Mouse (Mus musculus): ENCODE measurements at regions not wholly inside any gene's neighbourhood (a gene's known extent, or its start where the extent isn't known, plus 50 kb on each side); places are given as distances from the start of the nearest gene placed in this dataset.

- no peak for DNase-seq (ENCODE audit: low spot score)
- WGBS: 45% methylated on average over 6 of the region's 6 CpGs
- no peak for ATAC-seq (ENCODE audit: low FRiP score, low TSS enrichment)
- H3K36me3 ChIP-seq (ENCODE audit: control insufficient read depth, insufficient read depth, low read length): no peaks in the 10 kb centered on the region
- H3K4me2 ChIP-seq (replicated peaks; ENCODE audit: low read depth): no peak overlapping the region
- H3K4me1 ChIP-seq (replicated peaks; ENCODE audit: control insufficient read depth, insufficient read depth): no peaks in the 10 kb centered on the region
- H3K27ac ChIP-seq (replicated peaks): no peak overlapping the region
- no peak overlapping the region for H3K9ac ChIP-seq (ENCODE audit: low read length)
- H3K9me3 ChIP-seq (ENCODE audit: control insufficient read depth, low read length): no peaks in the 10 kb centered on the region
- no peak for TF ChIP-seq EP300 (optimal IDR thresholded peaks at IDR 0.05)
- TF ChIP-seq CTCF (IDR thresholded peaks at IDR 0.05; ENCODE audit: low read depth): no peak
- no peaks in the 10 kb centered on the region for H3K27me3 ChIP-seq (ENCODE audit: control insufficient read depth, insufficient read depth, low read length)
- H3K4me3 ChIP-seq (ENCODE audit: low read depth, low read length): no peak overlapping the region
These were observed 135.1 kb downstream of the Wscd1 start for GRCm38 (mm10) chr11:71884861-71885260.

GRCm38 (mm10) chr11:71881841-71882240, 132.1 kb downstream of the Wscd1 start:
- H3K27me3 ChIP-seq (ENCODE audit: control insufficient read depth, insufficient read depth, low read length): no peaks in the 10 kb centered on the region
- no peaks in the 10 kb centered on the region for H3K36me3 ChIP-seq (ENCODE audit: control insufficient read depth, insufficient read depth, low read length)
- DNase-seq (ENCODE audit: low spot score): no peak
- no peak for ATAC-seq (ENCODE audit: low FRiP score, low TSS enrichment)
- 78% methylated on average over 1 of the region's 1 CpGs for WGBS
- H3K27ac ChIP-seq (replicated peaks): no peak overlapping the region
- no peak overlapping the region for H3K4me2 ChIP-seq (replicated peaks; ENCODE audit: low read depth)
- TF ChIP-seq CTCF (IDR thresholded peaks at IDR 0.05; ENCODE audit: low read depth): no peak
- TF ChIP-seq EP300 (optimal IDR thresholded peaks at IDR 0.05): no peak
- H3K9ac ChIP-seq (ENCODE audit: low read length): no peak overlapping the region
- no peak overlapping the region for H3K4me3 ChIP-seq (ENCODE audit: low read depth, low read length)
- H3K4me1 ChIP-seq (replicated peaks; ENCODE audit: control insufficient read depth, insufficient read depth): no peaks in the 10 kb centered on the region
- H3K9me3 ChIP-seq (ENCODE audit: control insufficient read depth, low read length): no peaks in the 10 kb centered on the region

- Histone ChIP-seq H3K27ac (replicated peaks) (no peak overlapping the region), H3K4me1 (replicated peaks; ENCODE audit: control insufficient read depth, insufficient read depth) (no peaks in the 10 kb centered on the region), H3K4me2 (replicated peaks; ENCODE audit: low read depth) (no peak overlapping the region), H3K9ac (ENCODE audit: low read length) (no peak overlapping the region), H3K27me3 (ENCODE audit: control insufficient read depth, insufficient read depth, low read length) (no peaks in the 10 kb centered on the region), H3K4me3 (ENCODE audit: low read depth, low read length) (no peak overlapping the region), H3K36me3 (ENCODE audit: control insufficient read depth, insufficient read depth, low read length) (no peaks in the 10 kb centered on the region), H3K9me3 (ENCODE audit: control insufficient read depth, low read length) (no peaks in the 10 kb centered on the region)
- 58% methylated on average over 7 of the region's 7 CpGs for WGBS
- ATAC-seq (ENCODE audit: low FRiP score, low TSS enrichment) (no peak), DNase-seq (ENCODE audit: low spot score) (no peak)
- TF ChIP-seq EP300 (optimal IDR thresholded peaks at IDR 0.05) (no peak), CTCF (IDR thresholded peaks at IDR 0.05; ENCODE audit: low read depth) (no peak)
These were observed 121.6 kb downstream of the Wscd1 start for GRCm38 (mm10) chr11:71871297-71871696.

- no peaks in the 10 kb centered on the region for H3K36me3 ChIP-seq (ENCODE audit: control insufficient read depth, insufficient read depth, low read length)
- 75% methylated on average over 12 of the region's 12 CpGs for WGBS
- ATAC-seq (ENCODE audit: low FRiP score, low TSS enrichment) (no peak), DNase-seq (ENCODE audit: low spot score) (no peak)
- no peak overlapping the region for H3K9ac ChIP-seq (ENCODE audit: low read length)
- H3K4me2 ChIP-seq (replicated peaks; ENCODE audit: low read depth): no peak overlapping the region
- no peak overlapping the region for H3K27ac ChIP-seq (replicated peaks)
- H3K27me3 ChIP-seq (ENCODE audit: control insufficient read depth, insufficient read depth, low read length): no peaks in the 10 kb centered on the region
- no peak for TF ChIP-seq EP300 (optimal IDR thresholded peaks at IDR 0.05)
- no peak for TF ChIP-seq CTCF (IDR thresholded peaks at IDR 0.05; ENCODE audit: low read depth)
- H3K4me3 ChIP-seq (ENCODE audit: low read depth, low read length): no peak overlapping the region
- no peaks in the 10 kb centered on the region for H3K4me1 ChIP-seq (replicated peaks; ENCODE audit: control insufficient read depth, insufficient read depth)
- no peaks in the 10 kb centered on the region for H3K9me3 ChIP-seq (ENCODE audit: control insufficient read depth, low read length)
These were observed 117.0 kb downstream of the Wscd1 start for GRCm38 (mm10) chr11:71866690-71867089.

GRCm38 (mm10) chr11:71857926-71858325, 108.2 kb downstream of the Wscd1 start:
- Histone ChIP-seq H3K4me2 (replicated peaks; ENCODE audit: low read depth) (no peak overlapping the region), H3K4me3 (ENCODE audit: low read depth, low read length) (no peak overlapping the region), H3K27me3 (ENCODE audit: control insufficient read depth, insufficient read depth, low read length) (no peaks in the 10 kb centered on the region), H3K4me1 (replicated peaks; ENCODE audit: control insufficient read depth, insufficient read depth) (no peaks in the 10 kb centered on the region), H3K36me3 (ENCODE audit: control insufficient read depth, insufficient read depth, low read length) (no peaks in the 10 kb centered on the region), H3K9ac (ENCODE audit: low read length) (no peak overlapping the region), H3K27ac (replicated peaks) (no peak overlapping the region), H3K9me3 (ENCODE audit: control insufficient read depth, low read length) (no peaks in the 10 kb centered on the region)
- WGBS: 74% methylated on average over 8 of the region's 8 CpGs
- no peak for ATAC-seq (ENCODE audit: low FRiP score, low TSS enrichment)
- DNase-seq (ENCODE audit: low spot score): no peak
- TF ChIP-seq CTCF (IDR thresholded peaks at IDR 0.05; ENCODE audit: low read depth) (no peak), EP300 (optimal IDR thresholded peaks at IDR 0.05) (no peak)

GRCm38 (mm10) chr11:71855557-71855956, 105.8 kb downstream of the Wscd1 start:
- ATAC-seq (ENCODE audit: low FRiP score, low TSS enrichment): no peak
- Histone ChIP-seq H3K4me1 (replicated peaks; ENCODE audit: control insufficient read depth, insufficient read depth) (no peaks in the 10 kb centered on the region), H3K36me3 (ENCODE audit: control insufficient read depth, insufficient read depth, low read length) (no peaks in the 10 kb centered on the region), H3K4me2 (replicated peaks; ENCODE audit: low read depth) (no peak overlapping the region), H3K9ac (ENCODE audit: low read length) (no peak overlapping the region), H3K9me3 (ENCODE audit: control insufficient read depth, low read length) (no peaks in the 10 kb centered on the region), H3K27ac (replicated peaks) (no peak overlapping the region), H3K27me3 (ENCODE audit: control insufficient read depth, insufficient read depth, low read length) (no peaks in the 10 kb centered on the region), H3K4me3 (ENCODE audit: low read depth, low read length) (no peak overlapping the region)
- TF ChIP-seq CTCF (IDR thresholded peaks at IDR 0.05; ENCODE audit: low read depth): 0 out of 2 replicates have a peak, but pooled peaks have one; percentile 6
- TF ChIP-seq EP300 (optimal IDR thresholded peaks at IDR 0.05): no peak
- no peak for DNase-seq (ENCODE audit: low spot score)
- 82% methylated on average over 1 of the region's 1 CpGs for WGBS

All from stomach, postnatal 0 days (tissue).